Mouse (Mus musculus) heart, postnatal 0 days (tissue): Measurements from ENCODE around the gene Zan.

Experiments
- CTCF ChIP-seq: IDR thresholded peaks from 2 replicates; pipeline ENCODE4 v1.5.1; 2016; ENCODE audit warnings: antibody characterized with exemption, control low read depth, low read depth
- EP300 ChIP-seq: IDR thresholded peaks from 2 replicates; pipeline ENCODE4 v1.6.1; 2016; ENCODE audit warnings: antibody characterized with exemption, low read depth

- no peak for TF ChIP-seq CTCF
- TF ChIP-seq EP300 = no peak
Measured at GRCm38 (mm10) chr5:137340222-137340621, 136.6 kb downstream of the Zan start.
